Mouse (Mus musculus): Measurements from ENCODE around the gene Gm42791. TPM values are rescaled to one million over a fixed set of nuclear protein-coding genes. Genes with fewer than 3 reads are reported as not detected.

Gm42791 gene
- total RNA-seq, 2 experiments from 2014 or later: 10.8 TPM; not detected in 1

DNA sequence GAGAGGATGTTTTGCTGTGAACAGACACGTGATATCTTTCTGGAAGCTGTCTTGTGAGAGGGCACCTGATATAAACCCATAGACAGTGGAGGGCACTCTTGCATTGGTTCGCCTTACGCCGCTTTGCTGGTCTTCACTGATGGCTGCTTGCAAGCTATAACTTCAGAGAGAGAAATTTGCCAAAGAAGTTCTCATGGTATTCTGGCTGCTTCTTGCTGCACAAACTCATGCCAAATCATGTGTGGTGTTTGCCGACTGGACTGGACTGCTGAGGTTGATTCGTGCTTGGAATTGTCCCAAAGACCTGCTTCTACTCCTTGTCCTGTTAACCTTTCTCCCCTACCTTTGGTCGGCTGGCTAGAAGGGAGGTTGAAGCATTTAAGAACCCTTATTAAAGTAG is 95.6 kb downstream of the Gm42791 start:
- no peak for ATAC-seq (replicated peaks; ENCODE audit: low FRiP score, low TSS enrichment, poor library complexity, severe bottlenecking)

DNA sequence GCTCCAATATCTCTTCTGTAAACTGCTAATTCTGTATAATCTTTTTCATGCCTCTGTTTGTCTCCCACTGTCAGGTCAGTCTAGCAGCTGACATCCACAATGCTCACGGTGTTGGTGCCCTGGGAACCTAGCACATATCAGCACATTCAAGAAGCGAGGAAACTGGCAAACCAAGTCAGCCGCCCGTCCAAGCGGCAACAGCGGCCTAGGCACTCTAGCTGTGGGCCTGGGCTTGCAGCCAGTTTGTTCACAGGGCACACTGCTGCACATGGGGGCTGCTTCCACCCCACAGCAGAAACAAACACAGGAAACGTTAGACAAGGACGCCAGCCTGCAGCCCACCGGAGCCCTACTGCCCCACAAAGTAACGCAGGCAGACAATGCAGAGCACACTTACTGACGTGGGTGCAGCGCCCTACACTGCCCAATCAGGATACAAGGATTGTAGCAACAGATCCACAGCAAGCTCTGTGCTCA is 97.0 kb downstream of the Gm42791 start:
- ATAC-seq (replicated peaks; ENCODE audit: low FRiP score, low TSS enrichment, poor library complexity, severe bottlenecking): peak; percentile 66

DNA sequence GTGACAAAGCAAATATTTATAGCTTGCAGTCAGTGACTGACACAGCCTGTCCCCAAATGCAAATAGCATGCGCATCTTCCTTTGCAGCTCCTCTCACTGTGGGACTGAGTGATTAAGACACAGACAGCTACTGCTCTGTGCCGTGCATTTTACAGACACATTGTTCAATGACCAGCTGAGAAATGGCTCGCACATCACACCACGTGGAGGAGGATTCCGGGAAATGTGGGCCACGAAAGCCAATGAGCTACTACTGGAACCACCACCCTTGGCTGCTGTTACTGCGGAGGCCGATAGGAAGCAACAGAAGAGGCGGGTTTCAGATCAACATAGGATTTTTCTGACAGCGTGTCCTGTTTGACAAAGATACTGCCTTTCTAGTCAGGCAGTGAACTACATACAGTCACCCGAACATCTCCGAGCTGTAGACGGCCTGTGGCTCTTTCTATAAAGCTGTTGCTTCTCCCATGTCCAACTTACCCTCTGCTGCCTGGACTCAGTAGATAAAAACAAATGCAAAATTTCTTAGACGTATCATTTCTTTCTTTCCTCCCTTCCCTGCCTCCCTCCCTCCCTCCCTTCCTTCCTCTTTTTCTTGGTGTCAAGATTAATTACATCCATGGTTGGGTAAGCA is 97.8 kb downstream of the Gm42791 start:
- peak; percentile 91 for ATAC-seq (replicated peaks; ENCODE audit: low FRiP score, low TSS enrichment, poor library complexity, severe bottlenecking)

GRCm38 (mm10) chr5:148896515-148896914 is 98.4 kb downstream of the Gm42791 start:
- ATAC-seq (replicated peaks; ENCODE audit: low FRiP score, low TSS enrichment, poor library complexity, severe bottlenecking): 0 out of 2 replicates have a peak, but pooled peaks have one; percentile 9

GRCm38 (mm10) chr5:148895833-148896232 is 99.1 kb downstream of the Gm42791 start:
- no peak for ATAC-seq (replicated peaks; ENCODE audit: low FRiP score, low TSS enrichment, poor library complexity, severe bottlenecking)

GRCm38 (mm10) chr5:148895034-148895433 is 99.9 kb downstream of the Gm42791 start:
- ATAC-seq (replicated peaks; ENCODE audit: low FRiP score, low TSS enrichment, poor library complexity, severe bottlenecking): no peak

DNA sequence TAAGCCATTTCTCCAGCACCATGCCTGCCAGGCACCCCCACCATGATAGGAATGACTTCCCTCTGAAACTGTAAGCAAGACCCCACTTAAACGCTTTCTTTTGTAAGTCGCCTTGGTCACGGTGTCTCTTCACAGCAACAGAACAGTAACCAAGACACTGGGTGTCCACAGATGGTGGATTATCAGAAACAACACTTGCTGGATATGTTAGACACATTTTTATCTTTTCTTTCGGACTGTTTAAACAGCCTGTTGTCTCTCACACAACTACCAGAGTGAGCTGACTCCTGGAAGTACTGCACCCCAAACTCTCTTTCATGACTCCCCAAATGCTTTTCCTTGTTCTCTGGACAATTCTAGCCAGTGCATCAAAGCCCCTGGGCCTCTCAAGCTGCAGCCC is 104.7 kb downstream of the Gm42791 start:
- ATAC-seq (replicated peaks; ENCODE audit: low FRiP score, low TSS enrichment, poor library complexity, severe bottlenecking): peak; percentile 66; the same call in 1 of the 2 replicates

DNA sequence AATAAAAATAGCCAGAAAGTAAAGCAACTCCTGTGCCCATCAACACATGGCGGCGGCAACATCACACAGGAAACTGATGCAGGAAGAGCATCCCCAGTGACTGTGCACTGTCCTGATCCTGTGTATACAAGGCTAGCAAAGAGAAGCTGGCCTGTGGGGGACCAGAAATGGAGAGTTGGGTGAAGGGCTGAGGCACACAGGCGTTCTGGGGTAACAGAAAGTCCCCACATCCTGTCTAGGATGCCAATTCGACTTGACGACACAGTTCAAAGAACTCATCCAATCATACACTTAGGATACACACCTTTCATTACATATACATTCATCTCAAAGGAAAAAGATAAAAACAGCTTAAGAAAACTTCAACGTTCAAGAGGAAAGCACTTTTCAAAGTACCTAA is 106.9 kb downstream of the Gm42791 start:
- ATAC-seq (replicated peaks; ENCODE audit: low FRiP score, low TSS enrichment, poor library complexity, severe bottlenecking): no peak

- ATAC-seq (replicated peaks; ENCODE audit: low FRiP score, low TSS enrichment, poor library complexity, severe bottlenecking): no peak
Observed at GRCm38 (mm10) chr5:148885821-148886609, 108.9 kb downstream of the Gm42791 start.

- no peak for ATAC-seq (replicated peaks; ENCODE audit: low FRiP score, low TSS enrichment, poor library complexity, severe bottlenecking)
Observed at GRCm38 (mm10) chr5:148883671-148884070, 111.3 kb downstream of the Gm42791 start.

DNA sequence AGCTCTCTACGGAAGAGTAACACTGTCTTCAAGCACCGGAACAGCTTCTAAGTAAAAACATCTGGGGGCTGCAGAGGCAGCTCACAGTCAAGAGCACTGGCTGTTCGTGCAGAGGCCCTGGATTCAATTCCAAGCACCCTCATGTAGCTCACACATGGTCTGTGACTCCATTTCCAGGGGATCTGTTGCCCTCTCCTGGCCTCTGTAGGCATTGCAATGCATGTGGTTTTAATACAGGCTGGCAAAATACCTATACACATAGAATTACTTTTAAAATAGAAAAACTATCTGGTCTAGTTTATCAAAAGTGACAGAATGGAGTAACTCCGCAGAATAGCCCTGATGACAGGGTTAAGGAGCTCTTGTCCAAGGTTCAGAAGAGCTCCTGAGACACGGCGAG is 115.7 kb downstream of the Gm42791 start:
- ATAC-seq (replicated peaks; ENCODE audit: low FRiP score, low TSS enrichment, poor library complexity, severe bottlenecking): peak; percentile 60

GRCm38 (mm10) chr5:148873116-148873515 is 121.8 kb downstream of the Gm42791 start:
- no peak for ATAC-seq (replicated peaks; ENCODE audit: low FRiP score, low TSS enrichment, poor library complexity, severe bottlenecking)

GRCm38 (mm10) chr5:148869583-148869982 is 125.4 kb downstream of the Gm42791 start:
- ATAC-seq (replicated peaks; ENCODE audit: low FRiP score, low TSS enrichment, poor library complexity, severe bottlenecking): no peak

DNA sequence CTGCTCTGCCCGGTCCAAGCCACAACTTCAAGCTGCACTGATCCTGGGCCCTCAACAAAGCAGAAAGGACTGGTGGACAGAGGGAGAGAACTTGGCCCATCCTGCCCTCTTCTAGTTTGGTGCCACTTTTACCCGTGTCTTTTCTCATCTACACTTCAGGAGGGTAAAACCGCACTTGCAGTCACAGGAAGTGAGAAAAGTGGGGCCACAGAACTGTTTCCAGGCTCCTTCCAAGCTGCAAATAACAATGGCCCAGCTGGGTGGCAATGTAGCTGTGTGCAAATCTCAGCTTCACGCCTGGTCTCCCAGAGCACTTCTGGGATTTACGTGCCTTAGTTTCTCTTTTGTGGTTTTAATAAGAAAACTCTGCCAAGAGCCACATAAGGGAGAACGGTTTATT is 127.2 kb downstream of the Gm42791 start:
- no peak for ATAC-seq (replicated peaks; ENCODE audit: low FRiP score, low TSS enrichment, poor library complexity, severe bottlenecking)

DNA sequence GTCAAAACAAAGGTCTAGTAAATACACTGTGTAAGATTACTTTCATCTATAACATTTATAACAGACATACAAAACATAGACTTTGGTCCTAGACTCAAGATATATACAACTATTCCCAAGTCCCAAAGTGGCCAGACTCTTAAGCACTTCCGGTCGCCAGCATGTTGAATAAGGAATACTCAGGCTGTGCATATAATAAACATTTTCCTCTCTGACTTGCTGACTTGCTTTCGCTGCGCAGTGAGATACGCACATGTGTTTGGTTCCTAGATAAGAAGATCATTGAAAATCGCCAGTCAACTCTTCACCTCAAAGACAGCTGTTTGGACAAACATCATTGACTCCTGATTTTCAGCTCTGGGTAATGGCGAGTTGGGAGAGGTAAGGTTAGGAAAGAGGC is 127.8 kb downstream of the Gm42791 start:
- no peak for ATAC-seq (replicated peaks; ENCODE audit: low FRiP score, low TSS enrichment, poor library complexity, severe bottlenecking)

- no peak for ATAC-seq (replicated peaks; ENCODE audit: low FRiP score, low TSS enrichment, poor library complexity, severe bottlenecking)
Observed at GRCm38 (mm10) chr5:148866571-148866970, 128.4 kb downstream of the Gm42791 start.

DNA sequence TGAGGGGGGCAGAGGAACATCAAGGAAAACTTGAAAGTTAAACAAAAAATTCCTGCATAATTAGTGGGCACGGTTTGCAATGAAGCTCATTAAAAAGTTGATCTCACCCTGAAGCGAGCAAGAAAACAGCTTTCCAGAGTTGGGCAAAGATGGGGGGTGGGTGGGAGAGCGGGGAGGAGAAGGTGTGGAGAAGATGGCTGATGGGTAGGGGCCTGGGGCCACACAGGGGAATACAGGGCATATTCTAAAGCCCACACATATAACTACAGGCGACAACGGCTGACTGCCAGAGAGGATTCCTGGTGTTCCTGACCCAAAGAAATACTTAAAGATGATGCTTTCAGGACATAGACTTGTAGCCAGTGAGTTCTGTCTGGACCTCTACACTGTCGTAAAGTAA is 131.5 kb downstream of the Gm42791 start:
- ATAC-seq (replicated peaks; ENCODE audit: low FRiP score, low TSS enrichment, poor library complexity, severe bottlenecking): no peak

DNA sequence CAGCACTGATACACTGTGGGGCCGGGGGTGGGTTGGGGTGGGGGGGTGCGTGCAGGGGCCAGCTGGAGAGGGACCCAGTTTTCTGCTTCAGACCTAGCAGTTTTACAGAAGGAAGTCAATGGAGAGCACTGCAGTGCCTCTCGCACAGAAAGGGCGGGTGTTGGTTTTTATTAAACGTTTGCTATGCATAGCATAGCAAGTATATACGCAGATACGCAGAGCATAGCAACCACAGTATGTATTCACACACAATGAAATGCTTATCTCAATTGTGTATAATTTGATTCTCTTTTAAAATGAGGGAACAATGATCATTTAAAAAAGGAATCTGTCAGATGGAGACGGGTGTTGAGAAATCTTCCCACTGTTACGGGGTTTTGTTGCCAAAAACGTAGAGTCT is 132.1 kb downstream of the Gm42791 start:
- no peak for ATAC-seq (replicated peaks; ENCODE audit: low FRiP score, low TSS enrichment, poor library complexity, severe bottlenecking)

- ATAC-seq (replicated peaks; ENCODE audit: low FRiP score, low TSS enrichment, poor library complexity, severe bottlenecking): peak; percentile 40; the same call in 1 of the 2 replicates
Observed at GRCm38 (mm10) chr5:148862136-148862535, 132.8 kb downstream of the Gm42791 start.

GRCm38 (mm10) chr5:148857522-148857921 is 137.4 kb downstream of the Gm42791 start:
- peak; percentile 20; the same call in 1 of the 2 replicates for ATAC-seq (replicated peaks; ENCODE audit: low FRiP score, low TSS enrichment, poor library complexity, severe bottlenecking)

DNA sequence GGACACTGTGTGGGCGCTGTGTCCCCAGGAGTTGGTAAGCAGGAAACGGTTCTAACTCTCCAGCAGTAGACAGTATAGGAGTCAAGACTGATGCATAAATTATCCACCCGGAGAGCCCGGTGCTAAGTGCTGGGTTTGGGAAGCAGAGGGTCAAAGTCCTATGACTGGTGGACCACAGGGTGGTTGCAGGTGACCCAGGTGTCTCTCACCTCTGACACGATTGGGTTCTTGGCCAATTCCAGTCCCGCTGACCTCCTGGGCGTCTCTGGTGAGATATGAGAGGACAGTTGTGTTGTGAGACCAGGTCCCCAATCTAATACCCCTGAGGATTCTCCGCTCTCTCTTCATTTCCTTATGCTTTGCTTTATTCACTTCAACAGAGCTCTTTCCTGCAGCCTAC is 139.9 kb downstream of the Gm42791 start:
- no peak for ATAC-seq (replicated peaks; ENCODE audit: low FRiP score, low TSS enrichment, poor library complexity, severe bottlenecking)

All from megakaryocyte-erythroid progenitor cell, adult 5-6 weeks (primary cell).